Mouse (Mus musculus): ENCODE results near the gene Taf9b. TPM values are rescaled to one million over a fixed set of nuclear protein-coding genes. Genes with fewer than 3 reads are reported as not detected.
"Not testable (repeated sequence)": the region's sequence is repeated elsewhere in the genome, so short reads cannot be mapped to it uniquely, and the experiment has no call there.

Taf9b gene
- 7.1 and 7.9 TPM in 2 replicates for polyA plus RNA-seq (2012; rRNA removed)

DNA sequence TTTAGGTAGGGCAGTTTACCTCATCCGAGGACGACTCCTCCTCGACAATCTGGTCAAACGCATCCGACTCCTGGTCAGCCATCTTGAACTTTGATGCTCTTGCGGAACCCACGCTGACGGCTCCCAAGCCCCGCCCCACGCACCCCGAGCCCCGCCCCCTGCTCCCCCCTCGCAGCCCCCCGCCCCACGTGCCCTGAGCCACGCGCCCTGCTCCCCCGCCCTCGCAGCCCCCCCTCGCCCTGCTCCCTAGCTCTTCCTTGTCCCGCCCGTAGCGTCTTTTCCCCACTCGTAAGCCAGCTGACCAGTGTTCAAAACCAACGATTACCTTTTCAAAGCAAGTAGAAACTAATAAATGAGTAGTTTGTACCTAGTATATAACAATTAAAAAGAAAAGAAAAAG lies at the start of gene Taf9b:
TSS of gene Taf9b (minus strand) at position 101 of the 400 bp plus-strand sequence.
- no peak for DNase-seq (ENCODE audit: low read depth)

DNA sequence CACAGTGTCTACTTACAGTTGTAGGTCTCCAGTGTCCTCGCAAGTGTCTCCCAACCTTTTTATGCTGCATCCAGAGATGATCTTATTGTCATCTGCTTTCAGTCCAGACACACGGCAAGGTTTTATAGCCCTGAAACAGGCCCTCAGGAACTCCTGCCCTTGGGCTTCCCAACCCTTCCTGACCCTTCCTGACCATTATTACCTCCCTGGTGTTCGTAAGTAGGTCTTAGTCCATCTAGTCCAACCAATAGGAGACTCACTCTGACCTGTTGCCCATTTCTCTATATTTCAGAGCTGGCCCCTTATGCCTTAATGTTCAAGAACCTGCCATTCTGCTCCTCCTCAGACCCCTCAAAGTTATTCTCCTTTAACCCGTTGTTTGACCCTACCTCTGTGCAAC lies 34.3 kb upstream of the Taf9b start, which contains the start of gene Fnd3c2:
TSS of gene Fnd3c2 (minus strand) at position 101 of the 400 bp plus-strand sequence.
- DNase-seq (ENCODE audit: low read depth) = no peak

DNA sequence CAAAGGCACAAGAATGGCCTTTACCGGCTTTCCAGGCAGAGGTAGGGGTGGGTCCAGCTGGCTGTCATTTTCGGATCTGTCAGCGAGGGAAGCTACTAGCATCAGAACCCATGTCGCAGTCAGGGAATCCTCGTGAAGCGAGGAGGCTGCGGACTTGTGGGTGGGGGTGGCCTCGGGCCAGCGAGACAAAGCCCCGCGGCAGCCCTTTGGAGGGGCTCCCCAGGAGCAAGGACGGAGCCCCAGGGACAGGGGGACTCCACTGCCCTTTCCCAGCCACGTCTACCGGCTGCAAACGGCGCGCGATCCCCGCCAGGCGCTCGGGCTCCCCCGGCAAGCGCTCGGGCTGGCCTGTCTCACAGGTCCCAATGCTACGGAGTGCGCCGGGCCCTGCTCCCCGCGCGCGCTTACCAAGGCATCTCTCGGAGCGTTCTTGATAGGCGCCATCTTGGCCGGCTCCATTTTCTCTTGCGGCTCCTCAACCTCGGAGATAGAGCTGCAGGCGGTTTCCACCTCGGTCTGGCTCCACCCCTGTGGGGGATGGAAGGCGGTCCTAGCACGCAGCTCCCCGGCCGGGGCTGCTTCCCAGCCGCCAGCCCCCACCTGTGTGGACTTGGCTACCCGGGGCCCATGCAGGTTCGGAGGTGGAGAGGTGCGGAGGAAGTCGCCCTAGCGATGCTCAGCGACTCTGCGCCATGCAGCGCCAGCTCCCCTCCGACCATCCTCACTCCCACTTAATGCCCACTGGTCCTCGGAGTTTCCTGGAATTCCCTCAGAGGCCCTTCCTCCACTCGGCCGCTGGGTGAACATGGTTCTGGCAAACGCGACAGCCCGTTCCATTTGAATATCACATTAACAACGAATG lies 1.6 kb downstream of the Taf9b start:
- DNase-seq (ENCODE audit: low read depth) = no peak

DNA sequence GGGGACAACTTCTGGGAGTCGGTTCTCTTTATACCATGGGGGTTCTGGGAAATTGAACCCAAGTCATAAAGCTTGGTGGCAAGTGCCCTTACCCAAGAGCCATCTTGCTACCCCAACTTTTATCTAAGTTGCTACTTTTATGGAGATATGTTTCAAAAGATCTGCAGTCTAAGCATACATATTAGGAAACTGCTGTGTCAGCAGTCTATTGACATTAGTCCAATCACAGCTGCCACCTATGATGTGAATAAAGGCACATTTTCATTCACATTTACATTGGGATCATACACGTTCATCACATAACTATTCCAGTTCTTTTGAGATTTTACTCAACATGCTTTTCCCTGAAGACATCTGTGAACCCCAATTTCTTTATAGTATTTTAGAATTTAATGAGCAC lies 11.9 kb downstream of the Taf9b start:
- no peak for DNase-seq (ENCODE audit: low read depth)

DNA sequence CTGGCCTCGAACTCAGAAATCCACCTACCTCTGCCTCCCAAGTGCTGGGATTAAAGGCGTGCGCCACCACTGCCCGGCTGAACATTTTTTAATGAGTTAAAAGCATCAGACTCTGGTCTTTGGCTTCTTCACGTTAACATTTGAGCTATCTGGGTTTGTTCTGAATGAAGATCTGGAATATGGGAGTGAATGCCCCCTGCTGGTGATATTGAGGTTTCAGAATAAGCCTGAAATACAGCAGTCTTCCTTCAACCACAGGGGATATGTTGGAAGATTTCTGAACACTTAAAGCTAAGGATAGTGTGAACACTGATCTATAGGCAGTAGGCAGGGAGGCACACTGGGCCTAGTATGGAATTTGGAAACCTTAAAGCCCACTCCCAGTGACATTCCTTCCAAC lies 22.1 kb downstream of the Taf9b start:
- DNase-seq (ENCODE audit: low read depth) = no peak

DNA sequence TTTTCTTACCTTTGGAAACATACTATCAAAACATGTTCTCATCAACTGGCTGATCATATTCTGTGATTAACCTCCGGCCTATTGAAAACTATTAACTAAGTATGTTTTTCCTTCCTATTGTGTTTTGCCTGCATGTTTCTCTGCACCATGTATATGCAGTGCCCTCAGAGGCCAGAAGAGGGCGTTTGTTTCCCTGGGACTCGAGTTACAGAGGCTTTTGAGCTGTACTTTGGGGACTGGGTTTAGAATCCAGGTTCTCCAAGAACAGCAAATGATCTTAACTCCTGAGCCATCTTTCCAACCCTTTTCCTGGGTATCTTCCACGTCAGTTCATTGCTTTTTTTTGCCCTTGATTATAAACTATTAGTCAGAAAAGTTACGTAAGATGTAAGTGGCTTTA lies 23.6 kb downstream of the Taf9b start:
- no peak for DNase-seq (ENCODE audit: low read depth)

DNA sequence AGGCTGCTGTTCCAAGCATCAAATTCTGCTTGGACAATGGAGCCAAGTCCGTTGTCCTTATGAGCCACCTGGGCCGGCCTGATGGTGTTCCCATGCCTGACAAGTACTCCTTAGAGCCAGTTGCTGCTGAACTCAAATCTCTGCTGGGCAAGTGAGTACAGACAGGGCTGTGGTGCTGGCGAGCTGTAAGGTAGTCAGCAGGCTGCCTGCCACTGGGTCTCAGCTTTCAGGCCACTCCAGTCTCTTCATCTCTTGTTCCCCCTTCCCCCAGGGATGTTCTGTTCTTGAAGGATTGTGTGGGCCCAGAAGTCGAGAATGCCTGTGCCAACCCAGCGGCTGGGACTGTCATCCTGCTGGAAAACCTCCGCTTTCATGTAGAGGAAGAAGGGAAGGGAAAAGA lies 26.6 kb downstream of the Taf9b start:
- not testable (repeated sequence) for DNase-seq (ENCODE audit: low read depth)

DNA sequence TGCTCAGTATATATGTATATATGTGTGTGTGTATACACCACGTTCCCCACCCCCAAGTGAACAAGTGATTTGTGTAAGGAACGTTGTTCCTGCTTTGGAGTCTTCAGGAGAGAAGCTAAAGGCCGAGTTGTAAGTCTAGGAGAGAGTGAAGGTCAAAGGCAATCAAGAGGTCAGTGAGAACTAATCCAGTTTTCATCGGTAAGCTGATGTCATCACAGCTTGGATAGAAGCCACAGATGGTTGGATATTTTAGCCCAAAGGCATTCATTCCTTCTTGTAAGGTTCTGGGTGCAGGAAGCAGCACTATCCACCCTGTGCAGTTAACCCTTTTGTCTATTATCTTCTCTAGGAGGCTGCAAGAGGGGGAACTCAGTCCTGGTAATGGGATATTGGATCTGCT lies 30.9 kb downstream of the Taf9b start:
- DNase-seq (ENCODE audit: low read depth) = no peak

DNA sequence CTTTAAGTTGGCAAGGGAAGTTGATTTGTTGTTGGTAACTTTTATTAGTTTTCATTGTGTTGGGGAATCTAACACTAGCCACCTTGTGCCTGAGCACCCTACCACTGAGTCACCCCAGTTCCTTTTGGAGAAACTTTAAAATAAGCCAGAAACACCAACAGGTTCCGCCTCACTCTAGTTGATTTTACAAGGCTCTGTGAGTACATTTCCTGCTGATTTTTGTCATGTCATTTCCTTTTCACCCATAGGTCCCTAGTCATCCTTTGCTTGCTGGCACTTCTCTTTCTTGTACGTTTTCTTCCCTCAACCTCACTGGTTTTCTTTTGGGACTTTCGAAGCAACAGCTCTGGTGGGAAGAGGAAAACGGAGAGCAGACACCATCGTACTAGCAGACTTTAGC lies 31.6 kb downstream of the Taf9b start:
- DNase-seq (ENCODE audit: low read depth) = no peak

DNA sequence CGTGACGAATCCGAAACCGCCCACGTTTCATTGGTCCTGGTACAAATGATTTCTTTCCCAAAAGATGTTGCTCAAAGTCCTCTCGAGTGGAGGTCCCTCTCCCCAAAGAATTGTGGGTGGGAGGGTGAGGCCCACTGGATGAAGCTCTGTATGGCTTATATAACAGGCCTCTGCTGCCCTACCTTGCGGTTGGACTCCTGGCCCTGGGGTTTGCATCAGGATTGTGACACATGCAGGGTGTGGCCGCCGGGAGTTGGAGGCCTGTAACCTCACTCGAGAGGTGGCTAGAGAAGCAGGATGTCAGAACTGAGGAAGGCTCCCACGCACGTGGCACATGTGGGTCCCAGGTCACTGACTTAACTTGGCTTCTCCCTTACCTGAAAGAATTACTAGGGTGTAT lies 33.2 kb downstream of the Taf9b start:
- DNase-seq (ENCODE audit: low read depth) = no peak

DNA sequence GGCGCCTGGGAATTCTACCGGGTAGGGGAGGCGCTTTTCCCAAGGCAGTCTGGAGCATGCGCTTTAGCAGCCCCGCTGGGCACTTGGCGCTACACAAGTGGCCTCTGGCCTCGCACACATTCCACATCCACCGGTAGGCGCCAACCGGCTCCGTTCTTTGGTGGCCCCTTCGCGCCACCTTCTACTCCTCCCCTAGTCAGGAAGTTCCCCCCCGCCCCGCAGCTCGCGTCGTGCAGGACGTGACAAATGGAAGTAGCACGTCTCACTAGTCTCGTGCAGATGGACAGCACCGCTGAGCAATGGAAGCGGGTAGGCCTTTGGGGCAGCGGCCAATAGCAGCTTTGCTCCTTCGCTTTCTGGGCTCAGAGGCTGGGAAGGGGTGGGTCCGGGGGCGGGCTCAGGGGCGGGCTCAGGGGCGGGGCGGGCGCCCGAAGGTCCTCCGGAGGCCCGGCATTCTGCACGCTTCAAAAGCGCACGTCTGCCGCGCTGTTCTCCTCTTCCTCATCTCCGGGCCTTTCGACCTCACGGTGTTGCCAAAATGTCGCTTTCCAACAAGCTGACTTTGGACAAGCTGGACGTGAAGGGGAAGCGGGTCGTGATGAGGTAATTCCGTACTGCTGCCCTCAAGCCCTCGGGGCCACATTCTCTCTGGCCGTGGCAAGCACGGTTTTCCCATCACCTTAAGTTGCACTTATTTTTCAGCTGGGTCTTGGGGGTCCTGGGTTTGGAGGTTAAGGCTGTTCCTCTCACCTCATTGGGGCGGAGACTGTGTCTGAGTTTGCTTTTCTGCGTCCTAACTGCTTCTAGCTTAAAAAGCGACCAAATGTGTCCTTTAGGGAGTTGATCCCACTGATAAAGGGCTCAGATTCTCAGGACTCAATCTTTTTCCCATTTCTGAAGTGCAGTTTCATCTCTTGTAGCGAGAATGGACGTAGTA lies 34.0 kb downstream of the Taf9b start, which contains the start of gene Pgk1:
TSS of gene Pgk1 (plus strand) at position 388 of the 937 bp plus-strand sequence.
- DNase-seq (ENCODE audit: low read depth) = no peak

DNA sequence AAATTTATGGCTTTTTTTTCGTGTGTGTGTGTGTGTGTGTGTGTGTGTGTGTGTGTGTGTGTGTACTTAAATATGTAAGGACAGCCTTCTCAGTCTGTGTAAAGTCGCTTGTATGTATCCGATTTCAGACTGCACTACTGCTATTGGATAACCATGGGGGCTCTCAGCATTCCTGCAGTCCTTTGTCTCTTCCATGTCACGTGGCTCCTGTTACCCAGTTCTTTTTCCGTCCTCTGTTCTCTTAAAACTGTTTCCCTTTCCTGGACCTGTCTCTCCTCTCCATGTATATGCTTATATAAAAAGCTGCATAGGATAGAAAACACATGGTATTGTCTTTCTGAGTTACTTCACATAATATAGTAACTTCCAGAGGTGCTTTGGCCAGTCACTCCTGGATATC lies 35.3 kb downstream of the Taf9b start:
- no peak for DNase-seq (ENCODE audit: low read depth)

DNA sequence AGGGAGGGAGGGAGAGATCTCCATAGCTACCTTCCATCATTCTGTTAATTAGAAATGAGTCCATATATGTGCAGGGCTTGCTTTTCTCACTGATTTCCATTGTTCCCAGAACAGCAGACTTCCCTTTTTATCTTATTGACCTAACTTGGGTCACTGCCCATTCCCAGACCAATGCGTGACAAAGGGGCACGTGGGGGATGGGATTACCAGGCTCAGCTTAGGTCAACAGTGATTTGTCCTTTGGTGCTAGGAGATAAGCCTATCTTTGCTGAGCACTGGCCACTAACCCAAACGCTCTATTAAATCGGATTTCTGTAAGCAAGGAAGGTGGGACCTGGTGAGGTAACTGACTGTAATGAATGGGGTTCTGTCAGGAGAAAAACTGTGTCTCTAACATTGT lies 36.7 kb downstream of the Taf9b start:
- no peak for DNase-seq (ENCODE audit: low read depth)

DNA sequence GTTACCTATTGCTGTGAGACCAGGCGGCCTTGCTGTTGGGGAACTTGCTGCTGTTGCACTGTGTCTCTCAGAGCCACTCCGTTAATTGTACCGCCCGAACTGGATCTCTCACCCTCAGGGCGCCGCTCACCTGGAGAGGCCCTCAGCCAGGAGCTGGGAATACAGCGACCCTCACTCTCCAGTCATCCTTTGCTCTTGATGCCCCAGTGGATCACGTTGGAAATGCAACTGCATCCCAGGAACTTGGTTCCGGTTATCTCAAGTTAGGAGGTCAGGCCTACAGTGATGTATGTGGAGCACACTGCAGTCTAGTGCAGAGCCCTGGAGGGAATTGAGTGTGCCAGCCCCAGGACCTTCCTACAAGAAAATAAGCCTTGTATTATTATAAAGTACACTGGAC lies 44.6 kb downstream of the Taf9b start:
- no peak for DNase-seq (ENCODE audit: low read depth)

DNA sequence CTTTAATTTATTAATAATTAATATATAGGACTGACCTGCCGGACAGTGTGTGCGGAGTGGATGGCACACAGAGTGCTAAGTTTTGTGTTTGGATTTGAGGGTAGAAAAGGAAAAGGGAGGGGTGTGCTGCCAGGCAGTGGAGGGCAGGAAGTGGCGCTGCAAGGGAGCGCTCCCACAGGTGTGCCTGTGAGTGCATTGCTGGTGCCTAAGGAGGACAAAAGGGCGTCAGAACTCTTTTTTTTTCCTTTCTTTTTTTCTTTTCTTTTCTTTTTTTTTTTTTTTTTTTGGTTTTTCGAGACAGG lies 49.2 kb downstream of the Taf9b start:
- no peak for DNase-seq (ENCODE audit: low read depth)

DNA sequence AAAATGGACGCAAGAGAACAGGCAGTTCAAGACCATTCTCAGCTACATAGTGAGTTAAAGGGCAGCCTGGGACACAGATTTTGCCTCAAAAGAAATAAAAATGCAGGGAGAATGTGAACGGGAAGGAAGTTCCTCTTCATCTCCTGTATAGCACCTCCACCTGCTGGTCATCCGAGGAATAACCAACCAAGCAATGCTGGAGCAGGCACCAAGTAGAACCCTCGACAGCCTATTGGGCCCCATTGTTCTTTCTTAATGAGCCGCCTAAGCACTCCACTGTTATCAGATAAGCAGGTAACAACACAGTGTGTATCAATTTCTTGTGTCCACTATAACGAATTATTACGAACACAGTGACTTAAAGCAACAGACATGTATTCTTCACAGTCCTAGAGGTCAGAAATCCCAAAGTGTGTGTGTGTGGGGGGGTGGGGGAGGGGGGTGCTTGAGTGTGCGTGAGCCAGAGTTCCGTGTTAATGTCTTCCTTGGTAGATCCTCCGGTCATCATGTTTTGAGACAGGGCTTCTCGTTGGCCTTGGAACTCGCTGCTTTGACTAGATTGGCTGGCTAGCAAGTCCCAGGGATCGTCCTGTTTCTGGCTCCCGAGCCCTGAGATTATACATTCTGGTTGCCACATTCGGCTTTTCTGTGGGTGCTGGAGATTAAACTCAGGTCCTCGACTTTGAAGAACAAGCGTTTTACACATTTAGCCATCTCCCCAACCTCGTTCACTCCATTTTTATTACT lies 49.7 kb downstream of the Taf9b start:
- no peak for DNase-seq (ENCODE audit: low read depth)

DNA sequence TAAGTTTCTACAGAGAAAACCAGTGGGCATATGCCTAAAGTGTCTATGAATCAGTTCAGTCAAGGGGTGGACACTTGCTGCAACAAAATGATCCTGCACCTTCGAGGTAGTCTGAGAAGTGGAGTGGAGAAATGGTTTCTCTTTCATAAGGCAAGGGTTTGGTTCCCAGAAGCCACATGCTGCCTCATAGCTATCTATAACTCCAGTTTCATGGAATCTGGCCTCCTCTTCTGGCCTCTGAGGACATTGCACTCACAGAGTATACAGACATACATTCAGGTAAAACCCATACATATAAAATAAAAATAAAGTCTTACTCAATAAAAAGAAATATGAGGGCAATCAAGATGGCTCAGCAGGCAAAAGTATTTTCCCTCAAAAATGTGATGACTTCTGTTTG lies 55.9 kb downstream of the Taf9b start:
- no peak for DNase-seq (ENCODE audit: low read depth)

DNA sequence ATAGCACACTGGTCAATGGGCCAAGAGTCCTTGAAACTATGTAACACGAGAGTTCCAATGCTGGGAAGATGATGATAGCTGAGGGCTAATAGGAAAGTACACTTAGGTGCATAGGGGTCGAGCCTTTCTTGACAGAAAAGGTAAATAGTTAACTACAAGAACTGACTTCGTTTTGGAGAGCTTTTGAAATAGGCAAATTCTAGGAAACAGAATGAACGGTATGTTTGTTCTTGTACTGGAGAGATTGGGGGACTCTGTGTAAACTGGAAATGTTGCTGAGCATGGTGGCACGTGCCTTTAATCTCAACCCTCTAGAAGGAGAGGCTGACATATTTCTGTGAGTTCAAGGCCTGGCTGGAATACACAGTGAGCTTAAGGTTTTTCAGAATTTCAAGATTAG lies 56.4 kb downstream of the Taf9b start:
- no peak for DNase-seq (ENCODE audit: low read depth)

DNA sequence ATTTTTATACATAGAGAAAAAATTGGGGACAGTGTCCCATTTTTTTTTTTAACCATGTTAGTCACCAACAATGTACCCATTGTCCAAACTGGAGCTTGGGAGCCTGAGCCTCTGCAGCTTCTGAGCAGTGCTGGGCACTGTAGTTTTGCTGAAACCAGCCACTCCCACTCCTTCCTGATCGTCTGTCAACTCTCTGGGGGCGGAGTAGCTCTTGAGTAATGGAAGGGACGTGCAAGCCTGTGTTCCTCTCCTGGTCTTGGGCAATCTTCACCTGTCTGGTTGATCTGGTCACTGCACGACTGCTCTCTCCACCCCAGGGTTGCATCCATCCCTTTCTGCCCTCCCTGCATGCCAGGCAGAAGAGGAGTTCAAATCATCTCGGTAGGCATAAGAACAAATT lies 57.0 kb downstream of the Taf9b start:
- no peak for DNase-seq (ENCODE audit: low read depth)
